Comparison of ENCODE assay signal across 22 mouse cellular contexts in the genomic region with DNA sequence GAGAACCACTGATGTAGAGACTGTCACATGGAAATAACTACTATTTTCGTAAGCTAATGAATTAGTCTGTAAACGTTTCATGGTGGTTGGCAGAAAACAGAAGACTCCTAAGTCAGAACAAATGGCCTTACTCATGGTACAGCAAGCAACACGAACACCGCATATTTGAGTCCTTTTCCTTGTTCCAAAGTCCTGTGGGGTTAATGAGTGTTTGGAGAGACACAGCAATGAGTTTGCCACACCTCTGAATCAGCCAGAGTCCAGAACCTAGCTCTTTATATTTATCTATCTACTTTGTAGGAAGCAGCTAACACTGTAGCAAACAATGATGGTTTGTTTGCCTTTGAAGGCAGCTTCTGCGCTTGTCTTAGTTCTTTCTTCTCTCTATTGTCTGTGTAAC. TPM values are rescaled to one million over a fixed set of nuclear protein-coding genes. Genes with fewer than 3 reads are reported as not detected.
A peak's percentile ranks its signal among the peaks of the same experiment; 100 is the strongest.
DNase-seq lines count a peak whose midpoint lies in the region; ATAC-seq and TF ChIP-seq lines count a peak whose summit lies in the region.
"Had no signal": no experiment of that assay in that cellular context is flagged by ENCODE, and none has a peak within 500 bp of the region (broad histone marks: within the 10 kb centered on the region; RNA-seq: fewer than 3 reads in every experiment).

No protein-coding gene starts in this region.

- H3K4me3 ChIP-seq in intestine, postnatal 0 days (ENCODE audit: low read depth, low read length): no peak overlapping the region
- no peak overlapping the region for H3K4me3 ChIP-seq in liver, postnatal 0 days (ENCODE audit: low read depth, low read length)
- H3K4me3 ChIP-seq: embryonic facial prominence, embryonic 15.5 days; hindbrain, embryonic 10.5 days; limb, embryonic 13.5 days; lung, embryonic 15.5 days; midbrain, embryonic 10.5 days had no signal

- 21% methylated on average over 5 of the region's 5 CpGs for WGBS in intestine, postnatal 0 days
- 51% methylated on average over 5 of the region's 5 CpGs for WGBS in liver, postnatal 0 days (ENCODE audit: insufficient replicate concordance)

- intact Hi-C loops in left cerebral cortex, postnatal 4 days (cut with DNase I): no loop called here

- DNase-seq in kidney, adult 8-10 months: peak; percentile 39 to 78
- no peak for DNase-seq in kidney, adult 18-20 months
- peak; percentile 81 for DNase-seq in Muller cell, postnatal 12 days (ENCODE audit: inconsistent ontology term)
- DNase-seq in liver, postnatal 0 days: no peak
- no peak for DNase-seq in urinary bladder, adult 18-20 months (ENCODE audit: low spot score in 2 of 2)
- no peak for DNase-seq in layer of hippocampus, adult 9-10 months (ENCODE audit: low spot score)
- DNase-seq in left cerebral cortex, postnatal 4 days: no peak
- DNase-seq: adrenal gland, postnatal 36 days; cerebellum, adult 18-20 months; cerebellum, postnatal 25 days; gastrocnemius, postnatal 36 days; right cerebral cortex, adult 18-20 months; thymus, adult 2 months had no signal

- H3K9ac ChIP-seq in intestine, postnatal 0 days (ENCODE audit: low read depth, low read length): no peak overlapping the region
- H3K9ac ChIP-seq in liver, postnatal 0 days (replicated peaks): no peak overlapping the region
- H3K9ac ChIP-seq: embryonic facial prominence, embryonic 15.5 days; limb, embryonic 13.5 days; lung, embryonic 15.5 days had no signal

- H3K9me3 ChIP-seq in intestine, postnatal 0 days (ENCODE audit: control insufficient read depth): no peaks in the 10 kb centered on the region
- H3K9me3 ChIP-seq in liver, postnatal 0 days (ENCODE audit: low read length): no peaks in the 10 kb centered on the region
- H3K9me3 ChIP-seq: embryonic facial prominence, embryonic 15.5 days; G1E; hindbrain, embryonic 10.5 days; limb, embryonic 13.5 days; lung, embryonic 15.5 days; midbrain, embryonic 10.5 days had no signal

- H3K4me1 ChIP-seq in intestine, postnatal 0 days (replicated peaks; ENCODE audit: control insufficient read depth, insufficient read depth, low read length): 0 out of 2 replicates have a peak, but pooled peaks cover 5% of the 10 kb centered on the region
- H3K4me1 ChIP-seq in liver, postnatal 0 days (ENCODE audit: insufficient read depth): peaks cover 4% of the 10 kb centered on the region; the same call in 1 of the 2 replicates
- H3K4me1 ChIP-seq: embryonic facial prominence, embryonic 15.5 days had no signal

- peak; percentile 66 for ATAC-seq in intestine, postnatal 0 days
- peak; percentile 38 for ATAC-seq in liver, postnatal 0 days
- ATAC-seq: forebrain, embryonic 16.5 days had no signal

- H3K36me3 ChIP-seq in intestine, postnatal 0 days (ENCODE audit: control insufficient read depth, insufficient read depth): no peaks in the 10 kb centered on the region
- no peaks in the 10 kb centered on the region for H3K36me3 ChIP-seq in liver, postnatal 0 days (replicated peaks; ENCODE audit: insufficient read depth, low read length)
- H3K36me3 ChIP-seq: embryonic facial prominence, embryonic 15.5 days; hindbrain, embryonic 10.5 days; limb, embryonic 13.5 days; lung, embryonic 15.5 days; midbrain, embryonic 10.5 days had no signal

- H3K27ac ChIP-seq in intestine, postnatal 0 days (ENCODE audit: low read depth, low read length): peak overlapping the region; percentile 80
- H3K27ac ChIP-seq in liver, postnatal 0 days (ENCODE audit: low read depth): peak overlapping the region; percentile 74
- H3K27ac ChIP-seq: embryonic facial prominence, embryonic 15.5 days; hindbrain, embryonic 10.5 days; limb, embryonic 13.5 days; lung, embryonic 15.5 days; macrophage; midbrain, embryonic 10.5 days had no signal

- TF ChIP-seq CTCF in intestine, postnatal 0 days (IDR thresholded peaks at IDR 0.05; ENCODE audit: low read depth): no peak
- no peak for TF ChIP-seq CTCF in liver, postnatal 0 days (IDR thresholded peaks at IDR 0.05; ENCODE audit: low read depth)

- peak overlapping the region; percentile 33 for H3K4me2 ChIP-seq in intestine, postnatal 0 days (replicated peaks; ENCODE audit: low read depth)
- H3K4me2 ChIP-seq in liver, postnatal 0 days (ENCODE audit: low read depth, low read length): peak overlapping the region; percentile 33
- H3K4me2 ChIP-seq: embryonic facial prominence, embryonic 15.5 days; limb, embryonic 13.5 days; lung, embryonic 15.5 days had no signal

- TF ChIP-seq EP300 in liver, postnatal 0 days (IDR thresholded peaks at IDR 0.05; ENCODE audit: low read depth): peak; percentile 27; the same call in 1 of the 2 replicates

- no peaks in the 10 kb centered on the region for H3K27me3 ChIP-seq in intestine, postnatal 0 days (replicated peaks; ENCODE audit: control insufficient read depth, insufficient read depth, low read length)
- no peaks in the 10 kb centered on the region for H3K27me3 ChIP-seq in liver, postnatal 0 days (ENCODE audit: insufficient read depth, low read length)
- H3K27me3 ChIP-seq: embryonic facial prominence, embryonic 15.5 days; limb, embryonic 13.5 days; lung, embryonic 15.5 days had no signal

RNA-seq across cellular contexts. Expression of a gene that starts 4.5 kb away (rescaled TPM):
- polyA plus RNA-seq in intestine, postnatal 0 days (2015; fragmentation: Nextera tagmentation; extraction: Ambion mirVana): 119 and 124 TPM in 2 replicates
- 40.5 and 44.0 TPM in 2 replicates for polyA plus RNA-seq in liver, postnatal 0 days (2015; fragmentation: Nextera tagmentation; extraction: Ambion mirVana)
- total RNA-seq in left cerebral cortex, postnatal 4 days (2021): 10 to 100 TPM; 79.2 to 80.4 TPM

Comparison
In these comparisons a context has a peak if more than half of its experiments do, and no peak if none do; other contexts are left out.
1. DNase-seq: peak in kidney, adult 8-10 months (2 of 2) and Muller cell, postnatal 12 days (single experiment); none in kidney, adult 18-20 months (single experiment), liver, postnatal 0 days (single experiment), urinary bladder, adult 18-20 months (0 of 2), layer of hippocampus, adult 9-10 months (single experiment) and left cerebral cortex, postnatal 4 days (single experiment).